In the genomic region with DNA sequence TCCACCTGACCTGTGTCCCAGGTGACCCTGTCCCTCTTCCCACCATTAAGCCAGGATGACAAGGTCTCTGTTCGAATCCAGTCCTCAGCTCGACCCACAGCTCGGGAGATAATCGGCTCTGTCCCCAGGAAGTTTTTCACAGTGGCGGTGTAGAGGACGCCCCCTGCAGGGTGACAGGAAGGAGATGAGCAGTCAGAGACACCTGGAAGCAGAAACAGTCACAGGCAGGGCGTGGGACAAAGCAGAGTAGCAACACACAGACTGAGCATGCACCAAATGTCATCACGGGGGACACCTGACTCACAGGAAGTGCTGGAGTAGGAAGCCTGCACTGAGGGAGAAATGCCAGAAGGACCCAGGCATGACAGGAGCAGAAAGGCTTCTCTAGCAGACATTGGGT, we compare ENCODE assay signal across 19 mouse cellular contexts. TPM values are rescaled to one million over a fixed set of nuclear protein-coding genes. Genes with fewer than 3 reads are reported as not detected.
DNase-seq lines count a peak whose midpoint lies in the region; ATAC-seq and TF ChIP-seq lines count a peak whose summit lies in the region.
"Had no signal": no experiment of that assay in that cellular context is flagged by ENCODE, and none has a peak within 500 bp of the region (broad histone marks: within the 10 kb centered on the region; RNA-seq: fewer than 3 reads in every experiment).

No protein-coding gene starts in this region.

- peak; percentile 32 to 43 for DNase-seq in cerebellum, adult 2 months
- no peak for DNase-seq in cerebellum, adult 11 months
- peak; percentile 46 for DNase-seq in CD4-positive helper T cell, adult 2 months (ENCODE audit: low read depth, low spot score)
- peak; percentile 62 for DNase-seq in T-cell, adult 2 months (ENCODE audit: low spot score)
- peak; percentile 68 for DNase-seq in thymus, postnatal 0 days (ENCODE audit: low spot score)
- no peak for DNase-seq in right cerebral cortex, postnatal 4 days
- no peak for DNase-seq in kidney, adult 9 months
- DNase-seq: forebrain, postnatal 0 days; heart, adult 11 months; lung, postnatal 10 days had no signal

- no peaks in the 10 kb centered on the region for H3K27me3 ChIP-seq in cerebellum, adult 2 months (ENCODE audit: control insufficient read depth, insufficient read depth, low read length)
- H3K27me3 ChIP-seq in forebrain, embryonic 16.5 days (replicated peaks; ENCODE audit: control insufficient read depth, insufficient read depth, low read length): no peaks in the 10 kb centered on the region
- H3K27me3 ChIP-seq: embryonic facial prominence, embryonic 12.5 days; midbrain, embryonic 15.5 days had no signal

- H3K36me3 ChIP-seq in forebrain, embryonic 16.5 days (ENCODE audit: control insufficient read depth, insufficient read depth): 0 out of 2 replicates have a peak, but pooled peaks cover 2% of the 10 kb centered on the region
- H3K36me3 ChIP-seq: embryonic facial prominence, embryonic 12.5 days; G1E; heart, embryonic 15.5 days; hindbrain, embryonic 10.5 days; liver, embryonic 15.5 days had no signal

- no peaks in the 10 kb centered on the region for H3K9me3 ChIP-seq in forebrain, embryonic 16.5 days (ENCODE audit: control insufficient read depth, low read length)
- H3K9me3 ChIP-seq: embryonic facial prominence, embryonic 12.5 days; G1E; heart, embryonic 15.5 days; hindbrain, embryonic 10.5 days; liver, embryonic 15.5 days; midbrain, embryonic 15.5 days had no signal

- 35% methylated on average over 8 of the region's 8 CpGs for WGBS in cerebellum, adult 2 months
- 63% methylated on average over 8 of the region's 8 CpGs for WGBS in forebrain, embryonic 16.5 days

- H3K4me2 ChIP-seq in forebrain, embryonic 16.5 days (ENCODE audit: low read length): no peak overlapping the region
- H3K4me2 ChIP-seq: embryonic facial prominence, embryonic 12.5 days; heart, embryonic 15.5 days; liver, embryonic 15.5 days; midbrain, embryonic 15.5 days had no signal

- TF ChIP-seq CTCF in cerebellum, adult 2 months (IDR thresholded peaks at IDR 0.05; ENCODE audit: borderline replicate concordance, insufficient read depth, low read depth, low read length): no peak

- peaks cover 37% of the 10 kb centered on the region for H3K4me1 ChIP-seq in cerebellum, adult 2 months (ENCODE audit: control insufficient read depth, insufficient read depth, low read length)
- peaks cover 2% of the 10 kb centered on the region; the same call in 1 of the 2 replicates for H3K4me1 ChIP-seq in forebrain, embryonic 16.5 days (replicated peaks; ENCODE audit: control insufficient read depth, insufficient read depth, low read length)
- H3K4me1 ChIP-seq: embryonic facial prominence, embryonic 12.5 days; heart, embryonic 15.5 days; hindbrain, embryonic 10.5 days; liver, embryonic 15.5 days; midbrain, embryonic 15.5 days had no signal

- no peak overlapping the region for H3K9ac ChIP-seq in forebrain, embryonic 16.5 days (replicated peaks; ENCODE audit: low read depth, low read length)
- H3K9ac ChIP-seq: embryonic facial prominence, embryonic 12.5 days; forebrain, postnatal 0 days; heart, embryonic 15.5 days; liver, embryonic 15.5 days; midbrain, embryonic 15.5 days had no signal

- H3K27ac ChIP-seq in cerebellum, adult 2 months (ENCODE audit: insufficient read depth, low read length): peak overlapping the region; percentile 45; the same call in 1 of the 2 replicates
- H3K27ac ChIP-seq in forebrain, embryonic 16.5 days (ENCODE audit: low read length): no peak overlapping the region
- H3K27ac ChIP-seq: embryonic facial prominence, embryonic 12.5 days; heart, embryonic 15.5 days; hindbrain, embryonic 10.5 days; left cerebral cortex, adult 2 months; liver, embryonic 15.5 days; midbrain, embryonic 15.5 days had no signal

- H3K4me3 ChIP-seq in cerebellum, adult 2 months (replicated peaks; ENCODE audit: insufficient read depth, low read depth, low read length): no peak overlapping the region
- H3K4me3 ChIP-seq in forebrain, embryonic 16.5 days (replicated peaks; ENCODE audit: low read length): no peak overlapping the region
- H3K4me3 ChIP-seq: embryonic facial prominence, embryonic 12.5 days; heart, embryonic 15.5 days; hindbrain, embryonic 10.5 days; left cerebral cortex, adult 2 months; liver, embryonic 15.5 days; megakaryocyte, embryonic 14.5 days; midbrain, embryonic 15.5 days had no signal

- no peak for ATAC-seq in forebrain, embryonic 16.5 days
- ATAC-seq: forebrain, postnatal 0 days; midbrain, embryonic 15.5 days had no signal

- no peak for TF ChIP-seq POLR2A in cerebellum, adult 2 months (IDR thresholded peaks at IDR 0.05; ENCODE audit: borderline replicate concordance, insufficient read depth, low read length)

RNA-seq across cellular contexts. Expression of gene Sema4f, which starts 20.0 kb away (rescaled TPM):
- polyA plus RNA-seq in cerebellum, adult 2 months (2012; rRNA removed): 44.7 and 52.5 TPM in 2 replicates
- polyA plus RNA-seq in thymus, postnatal 0 days (2015; fragmentation: Nextera tagmentation; extraction: Ambion mirVana): 1.3 and 1.4 TPM in 2 replicates
- 16.3 and 18.7 TPM in 2 replicates for polyA plus RNA-seq in forebrain, embryonic 16.5 days (2015; fragmentation: Nextera tagmentation; extraction: Ambion mirVana)
- polyA plus RNA-seq: G1E had no signal

RNA-seq across cellular contexts. Expression of gene M1ap, which starts 27.2 kb away (rescaled TPM):
- polyA plus RNA-seq in cerebellum, adult 2 months (2012; rRNA removed): 0.11 and 0.21 TPM in 2 replicates
- polyA plus RNA-seq in thymus, postnatal 0 days (2015; fragmentation: Nextera tagmentation; extraction: Ambion mirVana): 0.81 and 1.5 TPM in 2 replicates
- polyA plus RNA-seq in forebrain, embryonic 16.5 days (2015; fragmentation: Nextera tagmentation; extraction: Ambion mirVana): not detected in 2 replicates

Comparison
In these comparisons a context has a peak if more than half of its experiments do, and no peak if none do; other contexts are left out.
1. DNase-seq: peak in cerebellum, adult 2 months (2 of 2), CD4-positive helper T cell, adult 2 months (single experiment), T-cell, adult 2 months (single experiment) and thymus, postnatal 0 days (single experiment); none in cerebellum, adult 11 months (single experiment), right cerebral cortex, postnatal 4 days (single experiment) and kidney, adult 9 months (single experiment).